Mouse (Mus musculus) hindbrain, embryonic 16.5 days (tissue): ENCODE measurements at regions not wholly inside any gene's neighbourhood (a gene's known extent, or its start where the extent isn't known, plus 50 kb on each side); places are given as distances from the start of the nearest gene placed in this dataset.

Experiments used
- ATAC-seq: fragments of 200-750 bp; cut with Nextera tagmentation; 2 replicates; pipeline ENCODE4 v1.8.0; 2017; ENCODE audit warnings: moderate TSS enrichment, moderate library complexity
- H3K27ac ChIP-seq: fragments of 300-500 bp; sonication (generic); 2 replicates; pipeline ENCODE4 v1.5.1; 2014; ENCODE audit warnings: low read depth, mild to moderate bottlenecking, control low read depth, low read length, moderate library complexity
- H3K27me3 ChIP-seq: fragments of 300-500 bp; sonication (generic); replicated peaks from 2 replicates; pipeline ENCODE4 v1.6.1; 2014; ENCODE audit warnings: low read length; ENCODE audit not compliant: control insufficient read depth, insufficient read depth
- H3K36me3 ChIP-seq: fragments of 300-500 bp; sonication (generic); 2 replicates; pipeline ENCODE4 v1.6.1; 2014; ENCODE audit warnings: mild to moderate bottlenecking, low read length, moderate library complexity, mixed read lengths; ENCODE audit not compliant: control insufficient read depth, insufficient read depth
- H3K4me1 ChIP-seq: fragments of 300-500 bp; sonication (generic); 2 replicates; pipeline ENCODE4 v1.6.1; 2014; ENCODE audit warnings: low read depth, low read length; ENCODE audit not compliant: control insufficient read depth, insufficient read depth
- H3K4me2 ChIP-seq: fragments of 300-500 bp; sonication (generic); 2 replicates; pipeline ENCODE4 v1.6.1; 2014; ENCODE audit warnings: mild to moderate bottlenecking, low read length, control low read depth, moderate library complexity
- H3K4me3 ChIP-seq: fragments of 300-500 bp; sonication (generic); 2 replicates; pipeline ENCODE4 v1.5.1; 2014; ENCODE audit warnings: mild to moderate bottlenecking, low read length, control low read depth, moderate library complexity
- H3K9ac ChIP-seq: fragments of 300-500 bp; sonication (generic); 2 replicates; pipeline ENCODE4 v1.6.1; 2014; ENCODE audit warnings: low read depth, mild to moderate bottlenecking, control low read depth, low read length, moderate library complexity
- H3K9me3 ChIP-seq: fragments of 300-500 bp; sonication (generic); 2 replicates; pipeline ENCODE4 v1.6.1; 2014; ENCODE audit warnings: mild to moderate bottlenecking, low read length, moderate library complexity; ENCODE audit not compliant: control insufficient read depth
- WGBS: fragments of 180-500 bp; shearing (Covaris S2); extraction: QIAGEN DNeasy Blood & Tissue Kit; methylation state at CpG from one replicate; pipeline ENCODE4 v1.1.7; 2014; 5-methylcytosine and 5-hydroxymethylcytosine counted together

- WGBS = 77% methylated on average over 3 of the region's 3 CpGs
- no peaks in the 10 kb centered on the region for H3K27me3 ChIP-seq
- ATAC-seq = no peak
These were observed 329.2 kb downstream of the Hs3st1 start for GRCm38 (mm10) chr5:39426053-39426452.

DNA sequence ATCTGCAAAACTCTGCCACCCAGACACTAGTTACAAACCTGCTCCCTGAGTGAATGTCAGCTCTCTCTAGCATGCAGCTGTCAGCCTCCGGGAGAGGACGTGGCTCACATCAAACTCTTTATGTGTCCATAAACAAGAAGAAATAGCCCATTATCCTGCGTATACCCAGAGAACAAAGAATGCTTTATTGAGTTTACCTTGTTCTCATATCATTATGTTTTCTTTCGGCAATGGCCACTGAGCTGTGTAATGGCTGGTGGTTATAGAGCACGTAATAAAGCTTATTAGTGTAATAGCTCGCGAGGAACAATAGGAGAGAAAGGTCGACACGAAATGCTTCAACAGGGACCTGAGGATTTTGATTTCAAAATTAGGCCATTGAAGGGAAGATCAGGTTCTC lies 331.6 kb downstream of the Hs3st1 start:
- H3K4me3 ChIP-seq = no peak overlapping the region
- H3K27ac ChIP-seq = no peak overlapping the region
- H3K4me2 ChIP-seq = no peak overlapping the region
- no peaks in the 10 kb centered on the region for H3K9me3 ChIP-seq
- WGBS = 64% methylated on average over 9 of the region's 9 CpGs
- ATAC-seq = no peak
- no peak overlapping the region for H3K9ac ChIP-seq
- H3K4me1 ChIP-seq = no peaks in the 10 kb centered on the region
- no peaks in the 10 kb centered on the region for H3K36me3 ChIP-seq
- no peaks in the 10 kb centered on the region for H3K27me3 ChIP-seq

More at GRCm38 (mm10) chr5:39426053-39426452, 329.2 kb downstream of the Hs3st1 start:
- no peaks in the 10 kb centered on the region for H3K9me3 ChIP-seq
- no peaks in the 10 kb centered on the region for H3K36me3 ChIP-seq
- H3K4me2 ChIP-seq = no peak overlapping the region
- no peak overlapping the region for H3K9ac ChIP-seq
- H3K4me1 ChIP-seq = no peaks in the 10 kb centered on the region
- no peak overlapping the region for H3K27ac ChIP-seq
- H3K4me3 ChIP-seq = no peak overlapping the region

- no peaks in the 10 kb centered on the region for H3K36me3 ChIP-seq
- ATAC-seq = no peak
- H3K27me3 ChIP-seq = no peaks in the 10 kb centered on the region
- no peak overlapping the region for H3K9ac ChIP-seq
- H3K4me3 ChIP-seq = no peak overlapping the region
- H3K4me2 ChIP-seq = no peak overlapping the region
- peaks cover 7% of the 10 kb centered on the region for H3K4me1 ChIP-seq
- no peak overlapping the region for H3K27ac ChIP-seq
- no peaks in the 10 kb centered on the region for H3K9me3 ChIP-seq
- WGBS = 95% methylated on average over 1 of the region's 1 CpGs
These were observed 336.5 kb downstream of the Hs3st1 start for GRCm38 (mm10) chr5:39418795-39419194.

GRCm38 (mm10) chr5:39417845-39418154 lies 337.5 kb downstream of the Hs3st1 start:
- no peak overlapping the region for H3K4me2 ChIP-seq
- H3K4me3 ChIP-seq = no peak overlapping the region
- no peaks in the 10 kb centered on the region for H3K36me3 ChIP-seq
- no peak overlapping the region for H3K9ac ChIP-seq
- WGBS = 67% methylated on average over 3 of the region's 3 CpGs
- ATAC-seq = peak; percentile 40; the same call in 1 of the 2 replicates
- H3K4me1 ChIP-seq = peaks cover 7% of the 10 kb centered on the region
- H3K27ac ChIP-seq = no peak overlapping the region
- H3K9me3 ChIP-seq = no peaks in the 10 kb centered on the region
- no peaks in the 10 kb centered on the region for H3K27me3 ChIP-seq

DNA sequence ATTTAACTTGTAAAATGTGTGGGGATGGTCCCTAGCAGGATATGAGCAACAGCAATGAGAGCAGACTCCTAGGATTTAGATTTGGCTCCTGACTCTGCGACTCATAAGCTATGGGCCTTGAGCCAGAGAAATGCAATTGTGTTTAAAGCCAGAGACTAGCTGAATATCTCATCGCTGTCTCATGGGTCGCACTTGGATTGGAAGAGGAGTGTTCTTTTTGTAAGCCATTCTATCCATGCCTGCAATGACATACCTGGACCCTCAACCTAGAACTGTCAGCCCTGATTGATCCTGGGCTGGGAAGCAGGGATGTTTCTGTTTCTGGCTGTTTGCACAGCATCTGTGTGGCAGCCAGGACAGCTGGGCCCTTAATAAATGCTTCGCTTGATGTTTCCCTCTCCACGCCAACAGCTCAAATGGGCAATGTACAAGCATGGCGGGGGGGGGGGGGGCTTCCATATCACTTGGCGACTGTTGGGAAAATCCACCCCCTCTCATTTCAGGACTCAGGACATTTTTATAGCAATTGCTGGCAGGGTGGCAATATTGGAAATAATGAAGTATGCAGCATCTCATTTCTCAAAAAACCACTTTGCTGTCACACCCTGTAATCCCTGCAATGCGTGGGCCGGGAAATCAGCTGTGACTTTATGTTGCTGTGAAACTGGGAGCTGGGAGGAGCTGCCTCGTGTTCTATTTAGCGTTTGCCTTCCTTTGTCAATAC lies 338.0 kb downstream of the Hs3st1 start:
- Histone ChIP-seq H3K4me3 (no peak overlapping the region), H3K27ac (peak overlapping the region; percentile 40; the same call in 1 of the 2 replicates), H3K9ac (no peak overlapping the region), H3K36me3 (no peaks in the 10 kb centered on the region), H3K4me1 (peaks cover 7% of the 10 kb centered on the region), H3K27me3 (no peaks in the 10 kb centered on the region), H3K9me3 (no peaks in the 10 kb centered on the region), H3K4me2 (no peak overlapping the region; the same call in 1 of the 2 replicates)
- ATAC-seq = peak; percentile 88
- WGBS = 32% methylated on average over 11 of the region's 11 CpGs

DNA sequence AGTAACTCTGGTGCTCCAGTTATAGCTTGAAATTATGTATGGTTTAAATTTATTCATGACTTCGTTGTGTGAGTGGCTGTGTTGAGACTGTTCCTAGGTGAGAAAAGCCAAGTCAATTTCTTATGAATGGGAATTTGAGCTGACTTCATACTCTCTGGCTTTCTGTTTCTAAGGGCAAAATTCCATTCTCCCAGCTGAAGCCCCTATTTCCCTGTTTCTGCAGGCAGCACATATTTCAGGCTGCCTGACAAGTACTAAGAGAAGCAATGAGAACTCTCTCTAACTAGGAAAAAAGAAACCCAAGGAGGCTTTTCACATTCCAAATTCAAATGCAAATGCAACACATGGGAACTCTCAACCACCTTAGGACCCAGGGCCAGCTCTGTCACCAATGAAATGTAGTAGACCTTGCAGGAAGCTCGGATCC lies 338.7 kb downstream of the Hs3st1 start:
- Histone ChIP-seq H3K36me3 (no peaks in the 10 kb centered on the region), H3K27me3 (no peaks in the 10 kb centered on the region), H3K4me3 (no peak overlapping the region), H3K4me2 (no peak overlapping the region), H3K4me1 (peaks cover 7% of the 10 kb centered on the region), H3K9me3 (no peaks in the 10 kb centered on the region), H3K27ac (0 out of 2 replicates have a peak overlapping the region, but pooled peaks have one; percentile 16), H3K9ac (no peak overlapping the region)
- 32% methylated on average over 2 of the region's 2 CpGs for WGBS
- ATAC-seq = peak; percentile 60

DNA sequence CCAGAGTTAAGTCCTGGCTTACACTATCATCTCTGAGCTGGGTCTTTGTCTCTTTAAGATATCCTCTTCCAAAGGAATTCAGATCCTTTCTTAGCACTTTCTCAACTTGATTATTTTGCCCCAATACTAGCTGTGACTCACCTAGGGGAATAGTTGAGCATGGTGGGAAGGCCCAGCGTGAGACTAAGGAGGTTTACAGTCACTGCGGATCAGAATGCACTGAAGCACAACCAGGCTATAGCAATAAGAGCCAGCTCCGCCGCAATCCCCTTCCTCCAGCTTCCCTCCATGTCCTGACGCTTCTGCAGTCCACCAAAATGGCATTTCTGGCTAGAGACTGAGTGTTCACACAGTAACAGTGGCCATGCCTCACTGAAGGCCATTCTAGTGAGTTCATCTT lies 342.5 kb downstream of the Hs3st1 start:
- H3K27ac ChIP-seq = no peak overlapping the region
- H3K27me3 ChIP-seq = no peaks in the 10 kb centered on the region
- ATAC-seq = no peak
- H3K9ac ChIP-seq = no peak overlapping the region
- peaks cover 7% of the 10 kb centered on the region for H3K4me1 ChIP-seq
- WGBS = 65% methylated on average over 5 of the region's 5 CpGs
- no peak overlapping the region for H3K4me3 ChIP-seq
- no peak overlapping the region for H3K4me2 ChIP-seq
- no peaks in the 10 kb centered on the region for H3K9me3 ChIP-seq
- H3K36me3 ChIP-seq = no peaks in the 10 kb centered on the region

DNA sequence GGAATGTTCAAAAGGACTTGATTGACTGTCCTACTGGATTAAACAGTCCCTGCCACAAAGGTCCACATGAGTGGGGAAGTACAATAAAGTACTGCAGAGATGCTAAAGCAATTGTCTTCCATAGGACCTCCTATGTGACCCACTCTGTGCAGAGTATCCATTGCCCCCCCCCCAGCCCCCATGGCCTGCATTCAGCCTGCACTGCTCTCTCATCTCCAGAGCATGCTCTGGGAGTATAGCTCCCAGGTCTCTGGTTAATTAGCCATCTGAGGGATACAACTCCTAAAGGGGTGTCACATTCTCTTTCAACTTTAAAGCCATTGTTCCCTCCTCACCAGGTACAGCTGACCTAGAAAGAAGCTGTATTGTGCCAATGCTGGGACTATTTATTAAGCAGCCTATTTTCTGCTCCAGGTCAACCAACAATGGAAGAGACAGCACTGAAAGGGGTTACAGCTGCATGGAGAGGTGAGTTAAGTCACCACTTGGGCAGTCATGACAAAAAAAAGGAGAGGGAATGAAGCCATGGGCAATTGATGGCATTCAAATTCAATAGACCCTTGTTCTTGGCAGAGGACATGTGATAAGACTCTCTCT lies 364.8 kb downstream of the Hs3st1 start:
- ATAC-seq = no peak
- Histone ChIP-seq H3K4me1 (no peaks in the 10 kb centered on the region), H3K27ac (no peak overlapping the region), H3K9me3 (no peaks in the 10 kb centered on the region), H3K4me3 (no peak overlapping the region), H3K9ac (no peak overlapping the region), H3K4me2 (no peak overlapping the region), H3K27me3 (no peaks in the 10 kb centered on the region), H3K36me3 (no peaks in the 10 kb centered on the region)

- Histone ChIP-seq H3K4me3 (no peak overlapping the region), H3K9ac (no peak overlapping the region), H3K36me3 (no peaks in the 10 kb centered on the region), H3K27ac (no peak overlapping the region), H3K9me3 (no peaks in the 10 kb centered on the region), H3K4me2 (no peak overlapping the region), H3K27me3 (no peaks in the 10 kb centered on the region), H3K4me1 (no peaks in the 10 kb centered on the region)
- WGBS = 87% methylated on average over 2 of the region's 2 CpGs
- no peak for ATAC-seq
These were observed 370.9 kb downstream of the Hs3st1 start for GRCm38 (mm10) chr5:39384410-39384809.
